Mouse (Mus musculus) heart, postnatal 14 days (tissue): ENCODE measurements around the gene Ankrd11. TPM values are rescaled to one million over a fixed set of nuclear protein-coding genes. Genes with fewer than 3 reads are reported as not detected.
"Not testable (repeated sequence)": the region's sequence is repeated elsewhere in the genome, so short reads cannot be mapped to it uniquely, and the experiment has no call there.

Experiments
- DNase-seq, 2 experiments: peaks; one replicate each; pipeline ENCODE4 v3.0.0; 2021 to 2022
- intact Hi-C: fragments of 180-260 bp; cut with DNase I; formaldehyde crosslinking; loops from one replicate; pipeline ENCODE4 v1.15.1; 2025
- total RNA-seq, 2 experiments: library from RNA; stranded (reverse); gene quantifications; 2 replicates each; pipeline ENCODE4 v1.2.3; 2021

The Ankrd11 gene
- total RNA-seq, 2 experiments from 2014 or later = 75.3 to 80.8 TPM

- intact Hi-C loops = loop anchor here (2.0 to 5.0 kb wide), 2 partner anchors 61 to 62 kb away; partner anchors contain the start of gene Rpl13
- DNase-seq = peak; percentile 65 to 67
These were observed 886 bp downstream of the Ankrd11 start for GRCm38 (mm10) chr8:123041008-123041773.

DNA sequence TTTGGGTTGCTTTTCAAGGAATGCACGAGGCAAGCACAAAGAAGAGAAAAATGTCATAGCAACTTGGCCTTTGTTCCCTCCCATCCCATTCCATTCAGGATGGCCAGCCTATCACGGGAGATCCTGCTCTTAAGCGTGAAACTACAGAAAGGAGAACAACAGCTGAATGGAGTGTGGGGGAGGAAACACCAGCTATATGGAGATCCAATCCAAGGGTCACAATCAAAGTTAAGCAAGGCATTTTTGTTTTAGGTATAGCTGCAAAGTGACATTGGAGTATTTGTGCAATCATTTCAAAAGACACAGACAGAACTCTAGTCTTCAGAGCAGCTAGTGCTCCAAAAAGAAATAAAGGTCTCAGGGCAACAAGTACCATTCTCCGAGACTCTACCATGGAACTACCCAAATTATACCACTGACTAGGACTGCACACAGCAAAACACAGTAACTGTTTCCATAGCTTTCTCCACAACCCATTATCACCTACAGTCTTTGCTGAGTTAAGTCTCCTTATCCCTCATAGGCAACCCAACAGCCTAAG, 1.9 kb downstream of the Ankrd11 start:
- DNase-seq = no peak
- intact Hi-C loops = loop anchor here (2.0 to 5.0 kb wide), 2 partner anchors 61 to 62 kb away; partner anchors contain the start of gene Rpl13

- intact Hi-C loops = loop anchor here (2.0 to 5.0 kb wide), 3 partner anchors 47 to 63 kb away; partner anchors contain the start of gene Rpl13
- DNase-seq = no peak
These were observed 2.5 kb downstream of the Ankrd11 start for GRCm38 (mm10) chr8:123039376-123040109.

GRCm38 (mm10) chr8:123038351-123038750, 3.7 kb downstream of the Ankrd11 start:
- intact Hi-C loops = loop anchor here (5.0 kb wide), 1 partner anchor 46 kb away; no protein-coding TSS in a partner anchor
- DNase-seq = no peak

DNA sequence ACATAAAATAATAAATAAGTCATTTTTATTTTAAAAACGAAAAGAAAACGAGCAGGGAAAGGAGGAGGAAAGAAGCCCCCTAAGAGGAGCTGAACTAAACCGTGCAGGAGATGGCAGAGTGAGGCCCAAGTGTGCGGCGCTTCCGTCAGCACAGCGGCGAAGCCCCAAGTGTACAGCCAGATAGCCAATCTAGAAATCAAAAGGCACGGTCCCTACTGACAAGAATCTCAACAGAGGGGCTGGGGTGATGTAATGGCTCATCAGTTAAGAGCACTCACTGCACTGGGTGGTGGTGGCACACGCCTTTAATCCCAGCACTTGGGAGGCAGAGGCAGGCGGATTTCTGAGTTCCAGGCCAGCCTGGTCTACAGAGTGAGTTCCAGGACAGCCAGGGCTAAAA, 4.6 kb downstream of the Ankrd11 start:
- intact Hi-C loops = loop anchor here (5.0 kb wide), 1 partner anchor 45 kb away; no protein-coding TSS in a partner anchor
- no peak for DNase-seq

DNA sequence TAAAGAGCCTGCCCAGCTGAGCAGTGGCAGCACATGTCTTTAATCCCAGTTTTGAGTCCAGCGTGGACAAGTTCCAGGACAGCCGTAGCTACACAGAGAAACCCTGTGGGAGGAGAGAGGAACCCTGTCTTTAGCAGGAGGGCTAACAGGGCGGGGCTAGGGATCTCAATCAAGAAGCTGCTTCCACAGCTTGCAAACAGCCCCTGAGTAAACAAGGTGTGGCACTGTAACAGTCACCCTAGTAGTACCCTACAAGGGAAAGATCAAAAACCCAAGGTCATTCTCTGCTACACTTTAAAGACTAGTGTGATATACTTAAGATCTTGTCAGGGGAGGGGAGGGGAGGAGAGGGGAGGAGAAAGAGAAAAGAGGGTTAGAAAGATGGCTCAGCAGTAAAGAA, 5.1 kb downstream of the Ankrd11 start:
- DNase-seq = peak; percentile 28 to 31
- intact Hi-C loops = loop anchor here (5.0 kb wide), 1 partner anchor 45 kb away; no protein-coding TSS in a partner anchor

DNA sequence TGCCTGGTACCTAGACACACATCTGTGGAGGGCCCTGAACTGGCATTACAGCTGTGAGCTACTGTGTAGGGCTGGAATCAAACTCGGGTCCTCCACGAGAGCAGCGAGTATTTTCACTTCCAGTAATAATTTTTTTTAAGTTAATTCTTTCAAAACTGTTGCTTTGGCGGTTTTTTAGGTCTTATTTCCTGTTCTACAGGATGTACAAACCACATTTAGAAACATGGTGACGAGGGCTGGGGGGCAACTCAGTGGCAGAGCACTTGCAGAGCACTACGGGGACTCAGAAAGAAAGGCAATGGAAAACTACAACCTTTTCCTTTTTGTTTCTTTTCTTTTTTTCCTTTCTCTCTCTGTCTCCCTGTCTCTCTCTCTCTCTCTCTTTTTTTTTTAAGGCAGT, 7.9 kb downstream of the Ankrd11 start:
- intact Hi-C loops = no loop called here
- no peak for DNase-seq

DNA sequence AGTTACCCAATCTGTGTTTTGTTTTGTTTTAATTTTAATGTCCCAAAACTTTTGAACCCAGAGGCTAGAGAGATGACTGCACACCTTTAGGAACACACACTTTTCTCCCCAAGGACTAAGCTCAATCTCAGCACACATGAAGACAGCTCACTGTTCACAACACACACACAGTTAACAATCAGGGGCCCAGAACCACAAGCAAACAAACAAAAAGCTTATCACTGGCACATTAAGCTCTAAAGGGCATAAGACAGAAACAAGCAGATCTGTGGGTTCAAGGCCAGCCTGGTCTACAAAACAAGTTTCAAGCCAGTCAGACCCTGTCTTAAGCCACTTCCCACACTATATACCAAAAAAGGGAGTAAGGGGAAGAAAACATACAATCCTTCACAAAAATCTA, 8.6 kb downstream of the Ankrd11 start:
- DNase-seq = no peak
- intact Hi-C loops = no loop called here

- no peak for DNase-seq
- intact Hi-C loops = no loop called here
These were observed 9.3 kb downstream of the Ankrd11 start for GRCm38 (mm10) chr8:123032730-123033129.

DNA sequence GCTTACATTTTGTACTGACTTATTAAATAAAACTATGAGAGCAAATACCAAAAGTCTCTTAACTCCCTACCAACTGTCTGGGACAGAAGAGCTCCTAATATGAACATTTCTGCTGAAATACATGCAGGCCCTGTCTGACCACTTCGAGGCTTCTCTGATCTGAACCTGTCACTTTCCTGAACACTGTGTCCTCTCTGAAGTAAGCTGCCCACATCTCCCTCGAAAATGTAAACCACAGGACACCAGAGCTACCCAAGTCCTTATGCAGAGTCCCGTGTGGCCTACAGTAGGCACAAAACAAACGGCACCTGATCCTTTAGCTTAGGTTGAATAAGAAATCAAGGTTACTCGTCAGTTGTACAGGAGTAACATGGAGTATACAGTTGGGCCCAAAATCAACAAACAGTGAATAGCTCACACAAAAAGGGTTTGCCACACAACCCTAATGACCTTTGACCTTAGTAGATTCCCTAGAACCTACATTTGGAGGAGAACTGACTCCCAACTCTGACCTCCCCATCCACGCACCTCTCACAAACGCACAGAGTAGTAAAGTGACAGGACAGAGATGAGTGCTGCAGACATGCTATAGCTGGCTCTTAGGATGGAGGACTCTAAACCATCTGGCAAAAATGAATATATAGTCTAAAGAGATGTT, 10.6 kb downstream of the Ankrd11 start:
- intact Hi-C loops = no loop called here
- no peak for DNase-seq

DNA sequence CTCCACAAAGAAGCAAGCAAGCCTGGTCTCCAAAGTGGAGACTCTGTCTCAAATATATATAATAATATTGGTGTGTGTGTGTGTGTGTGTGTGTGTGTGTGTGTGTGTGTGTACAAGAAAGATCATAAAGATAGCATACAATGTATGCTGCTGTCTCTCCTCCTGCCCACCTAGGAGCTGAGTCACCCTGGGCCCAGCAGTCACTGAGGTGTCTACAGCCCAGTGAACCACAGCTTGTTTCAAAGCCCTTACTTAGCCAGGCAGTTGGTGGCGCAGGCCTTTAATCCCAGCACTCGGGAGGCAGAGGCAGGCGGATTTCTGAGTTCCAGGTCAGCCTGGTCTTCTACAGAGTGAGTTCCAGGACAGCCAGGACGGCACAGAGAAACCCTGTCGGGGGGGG, 12.0 kb downstream of the Ankrd11 start:
- intact Hi-C loops, DNase-seq: not testable (repeated sequence)

- intact Hi-C loops = no loop called here
- no peak for DNase-seq
These were observed 14.3 kb downstream of the Ankrd11 start for GRCm38 (mm10) chr8:123027786-123028185.

DNA sequence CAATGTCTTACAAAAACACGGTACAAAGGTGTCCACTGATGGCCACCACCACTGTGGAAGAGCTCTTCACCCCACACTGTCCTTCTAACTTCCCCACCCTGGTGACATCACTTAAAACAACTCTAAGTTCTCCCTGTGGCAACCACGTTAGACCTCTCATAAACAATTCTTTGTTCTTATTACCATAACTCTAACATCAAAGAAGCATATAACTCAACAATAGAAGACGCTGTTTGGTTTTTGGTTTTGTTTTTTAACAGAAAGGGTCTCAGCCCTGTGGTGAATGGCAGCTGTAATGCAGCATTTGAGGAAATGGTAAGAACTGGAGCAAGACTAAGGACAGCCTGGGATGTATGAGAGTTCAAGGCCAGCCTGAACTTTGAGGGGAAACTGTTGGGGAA, 16.1 kb downstream of the Ankrd11 start:
- intact Hi-C loops = no loop called here
- no peak for DNase-seq

DNA sequence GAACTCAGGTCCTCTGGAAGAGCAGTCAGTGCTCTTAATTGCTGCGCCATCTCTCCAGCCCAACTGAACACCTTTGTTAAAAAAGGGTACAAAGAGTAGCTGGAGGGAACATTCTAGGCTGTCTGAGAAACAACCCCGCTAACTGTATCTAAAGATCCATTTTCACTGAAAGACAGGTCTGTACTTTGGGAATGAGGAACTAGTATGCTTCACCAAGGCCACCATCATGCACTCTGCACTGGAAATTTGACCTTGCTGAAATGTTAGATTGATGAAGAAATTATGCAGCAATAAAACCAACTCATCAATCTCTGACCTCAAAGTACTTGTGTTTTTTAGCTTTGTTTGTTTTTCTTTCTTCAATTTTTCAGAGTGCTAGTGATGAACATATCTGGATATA, 17.9 kb downstream of the Ankrd11 start:
- DNase-seq = no peak
- intact Hi-C loops = no loop called here

DNA sequence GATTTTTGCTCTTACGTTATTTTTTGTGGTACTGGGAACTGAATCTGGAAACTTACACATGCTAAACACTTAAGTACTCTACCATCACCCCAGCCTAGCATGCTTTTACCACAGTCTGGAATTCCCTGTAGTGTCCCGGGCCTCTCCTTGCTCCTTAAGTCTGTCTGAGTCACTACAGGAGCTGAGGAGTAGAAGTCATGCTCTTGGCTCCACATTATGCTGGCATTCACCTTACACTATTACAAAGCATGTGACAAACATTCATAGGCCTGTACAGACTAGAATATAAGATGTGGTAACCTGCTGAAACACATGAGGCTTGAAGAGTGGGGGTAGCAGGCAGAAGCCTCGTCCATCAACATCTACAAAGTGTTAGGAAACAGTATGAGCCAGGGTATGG, 19.4 kb downstream of the Ankrd11 start:
- no peak for DNase-seq
- intact Hi-C loops = no loop called here

DNA sequence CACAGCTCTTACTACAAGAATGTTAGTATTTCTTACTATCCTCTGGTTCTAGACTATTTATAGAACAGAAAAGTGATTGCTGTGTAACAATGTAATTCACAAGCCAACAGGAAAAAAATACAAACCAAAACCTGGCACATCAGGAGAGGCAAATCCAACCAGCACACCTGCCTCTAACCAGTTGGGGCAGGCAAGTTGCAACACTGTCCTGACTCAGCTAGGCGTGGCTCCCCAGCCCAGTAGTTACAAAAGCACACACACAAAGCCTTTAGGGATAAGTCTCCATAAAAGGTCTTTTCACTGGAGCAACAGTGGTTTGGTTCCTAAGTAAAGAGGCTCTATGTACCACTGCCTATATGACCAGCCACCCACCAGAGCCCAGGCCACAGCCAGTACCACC, 20.8 kb downstream of the Ankrd11 start:
- no peak for DNase-seq
- intact Hi-C loops = no loop called here

- DNase-seq = no peak
- intact Hi-C loops = no loop called here
These were observed 21.2 kb downstream of the Ankrd11 start for GRCm38 (mm10) chr8:123020859-123021258.

DNA sequence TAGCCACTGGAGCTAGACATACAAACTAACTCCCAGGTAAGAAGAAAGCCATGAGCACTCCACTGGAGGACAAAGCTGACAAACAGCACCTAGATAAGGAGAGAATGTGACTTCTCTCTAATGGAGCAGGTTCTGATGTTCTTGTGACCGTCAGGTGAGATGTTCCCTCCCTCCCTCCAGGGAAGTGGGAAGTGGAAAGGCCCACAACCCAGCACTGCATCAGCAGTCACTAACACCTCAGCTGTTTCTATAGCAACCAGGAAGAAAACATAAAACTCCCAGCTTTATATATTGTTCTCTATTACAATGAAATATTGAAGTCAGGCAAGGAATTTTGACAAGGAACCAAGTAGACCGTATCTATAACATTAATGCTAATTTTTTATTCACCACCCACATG, 22.0 kb downstream of the Ankrd11 start:
- intact Hi-C loops = no loop called here
- DNase-seq = no peak

GRCm38 (mm10) chr8:123018484-123019164, 23.5 kb downstream of the Ankrd11 start:
- intact Hi-C loops = no loop called here
- DNase-seq = no peak

GRCm38 (mm10) chr8:123017143-123017542, 24.9 kb downstream of the Ankrd11 start:
- intact Hi-C loops = no loop called here
- DNase-seq = no peak
